Mouse (Mus musculus): ENCODE measurements around the gene Trmt1l.

Gene Trmt1l

GRCm38 (mm10) chr1:151428263-151429221 is at the start of gene Trmt1l, which contains the start of gene Swt1:
Trmt1l (plus strand) TSS chr1:151428542.
Swt1 (minus strand) TSS chr1:151428455.
- DNase-seq (ENCODE audit: low read depth, low spot score), result peak; percentile 100

DNA sequence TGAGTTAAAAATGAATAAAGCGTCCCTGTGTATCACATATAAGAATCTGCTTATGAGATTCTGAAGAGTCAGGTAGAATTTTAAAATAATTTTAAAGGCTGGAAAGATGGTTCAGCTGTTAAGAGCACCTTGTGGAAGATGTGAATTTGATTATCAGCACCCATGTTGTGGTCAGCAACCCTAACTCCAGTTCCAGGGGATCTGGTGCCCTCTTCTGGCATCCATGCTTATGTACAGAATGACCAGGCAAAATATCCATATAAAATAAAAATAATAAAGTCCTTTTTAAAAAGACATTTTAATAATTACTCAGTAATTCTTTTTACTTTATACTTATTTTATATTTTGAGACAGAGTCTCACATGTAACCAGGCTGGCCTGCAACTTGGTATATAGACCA is 38.3 kb upstream of the Trmt1l start:
- peak; percentile 54 for DNase-seq (ENCODE audit: low read depth, low spot score)

- DNase-seq (ENCODE audit: low read depth, low spot score), result no peak
Observed at GRCm38 (mm10) chr1:151409827-151410226, 18.5 kb upstream of the Trmt1l start.

GRCm38 (mm10) chr1:151422178-151422577 is 6.2 kb upstream of the Trmt1l start:
- no peak for DNase-seq (ENCODE audit: low read depth, low spot score)

GRCm38 (mm10) chr1:151426947-151427600 is 1.3 kb upstream of the Trmt1l start:
- DNase-seq (ENCODE audit: low read depth, low spot score), result peak; percentile 50

DNA sequence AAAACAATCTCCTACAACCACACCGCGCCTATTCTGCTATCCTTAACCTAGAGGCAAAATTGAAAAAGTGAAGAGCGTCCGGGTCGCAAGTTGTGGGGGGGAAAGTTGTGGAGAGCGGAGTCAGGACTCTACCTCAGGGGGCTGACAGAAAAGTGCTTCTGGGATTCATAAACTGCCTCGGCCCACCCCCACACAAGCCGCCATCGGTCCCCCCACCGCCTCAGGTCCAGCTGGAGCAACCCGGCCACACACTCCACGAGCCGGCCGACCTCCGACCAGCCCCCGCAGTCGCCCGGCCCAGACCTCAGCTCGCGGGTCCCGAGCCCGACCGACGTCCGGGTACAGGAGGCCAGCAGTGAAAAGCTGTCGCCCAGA is 467 bp upstream of the Trmt1l start:
- no peak for DNase-seq (ENCODE audit: low read depth, low spot score)

- DNase-seq (ENCODE audit: low read depth, low spot score), result no peak
Observed at GRCm38 (mm10) chr1:151429316-151429715, 974 bp downstream of the Trmt1l start.

GRCm38 (mm10) chr1:151435431-151435830 is 7.1 kb downstream of the Trmt1l start:
- no peak for DNase-seq (ENCODE audit: low read depth, low spot score)

DNA sequence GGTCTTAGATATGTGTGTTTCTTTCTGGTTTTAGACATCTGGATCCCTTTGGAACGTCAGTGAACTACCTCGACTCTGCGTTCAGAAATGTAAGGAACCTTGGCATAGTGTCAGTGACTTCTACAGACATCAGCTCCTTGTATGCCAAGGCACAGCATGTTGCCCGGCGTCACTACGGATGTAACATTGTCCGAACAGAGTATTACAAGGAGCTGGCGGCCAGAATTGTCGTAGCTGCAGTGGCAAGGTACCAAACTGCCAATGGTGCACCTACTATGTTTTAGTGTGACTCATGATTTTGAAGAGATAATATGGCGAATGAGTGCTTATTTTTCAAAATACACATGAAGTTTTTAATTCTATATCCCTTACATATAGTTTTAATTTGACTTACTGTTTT is 21.5 kb downstream of the Trmt1l start:
- no peak for DNase-seq (ENCODE audit: low read depth, low spot score)

GRCm38 (mm10) chr1:151450851-151451250 is 22.5 kb downstream of the Trmt1l start:
- DNase-seq (ENCODE audit: low read depth, low spot score), result no peak

GRCm38 (mm10) chr1:151451946-151452345 is 23.6 kb downstream of the Trmt1l start:
- no peak for DNase-seq (ENCODE audit: low read depth, low spot score)

- DNase-seq (ENCODE audit: low read depth, low spot score), result no peak
Observed at GRCm38 (mm10) chr1:151457087-151457486, 28.7 kb downstream of the Trmt1l start.

- peak; percentile 73 for DNase-seq (ENCODE audit: low read depth, low spot score)
Observed at GRCm38 (mm10) chr1:151461265-151461664, 32.9 kb downstream of the Trmt1l start.

GRCm38 (mm10) chr1:151464914-151465313 is 36.6 kb downstream of the Trmt1l start:
- no peak for DNase-seq (ENCODE audit: low read depth, low spot score)

DNA sequence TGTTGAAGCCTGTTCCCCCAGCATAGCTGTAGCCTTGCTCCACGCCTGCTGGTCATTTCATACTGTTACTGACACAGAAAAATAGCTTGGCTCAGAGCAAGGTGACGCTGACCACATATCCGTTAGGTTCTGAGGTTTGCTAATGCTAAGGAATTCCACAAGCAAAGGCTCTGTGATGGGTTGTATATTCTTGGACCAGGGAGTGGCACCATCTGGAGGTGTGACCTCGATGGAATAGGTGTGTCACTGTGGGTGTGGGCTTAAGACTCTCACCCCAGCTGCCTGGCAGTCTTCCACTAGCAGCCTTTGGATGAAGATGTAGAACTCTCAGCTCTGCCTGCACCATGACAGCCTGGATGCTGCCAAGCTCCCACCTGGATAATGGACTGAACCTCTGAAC is 38.2 kb downstream of the Trmt1l start:
- peak; percentile 74 for DNase-seq (ENCODE audit: low read depth, low spot score)

GRCm38 (mm10) chr1:151471429-151471828 is 43.1 kb downstream of the Trmt1l start:
- DNase-seq (ENCODE audit: low read depth, low spot score), result peak; percentile 89

- peak; percentile 60 for DNase-seq (ENCODE audit: low read depth, low spot score)
Observed at GRCm38 (mm10) chr1:151472386-151472785, 44.0 kb downstream of the Trmt1l start.

- DNase-seq (ENCODE audit: low read depth, low spot score), result no peak
Observed at GRCm38 (mm10) chr1:151482497-151482896, 54.2 kb downstream of the Trmt1l start.

- peak; percentile 59 for DNase-seq (ENCODE audit: low read depth, low spot score)
Observed at GRCm38 (mm10) chr1:151483568-151483967, 55.2 kb downstream of the Trmt1l start.

- DNase-seq (ENCODE audit: low read depth, low spot score), result no peak
Observed at GRCm38 (mm10) chr1:151484754-151485153, 56.4 kb downstream of the Trmt1l start.

- DNase-seq (ENCODE audit: low read depth, low spot score), result no peak
Observed at GRCm38 (mm10) chr1:151489806-151490205, 61.5 kb downstream of the Trmt1l start.

DNA sequence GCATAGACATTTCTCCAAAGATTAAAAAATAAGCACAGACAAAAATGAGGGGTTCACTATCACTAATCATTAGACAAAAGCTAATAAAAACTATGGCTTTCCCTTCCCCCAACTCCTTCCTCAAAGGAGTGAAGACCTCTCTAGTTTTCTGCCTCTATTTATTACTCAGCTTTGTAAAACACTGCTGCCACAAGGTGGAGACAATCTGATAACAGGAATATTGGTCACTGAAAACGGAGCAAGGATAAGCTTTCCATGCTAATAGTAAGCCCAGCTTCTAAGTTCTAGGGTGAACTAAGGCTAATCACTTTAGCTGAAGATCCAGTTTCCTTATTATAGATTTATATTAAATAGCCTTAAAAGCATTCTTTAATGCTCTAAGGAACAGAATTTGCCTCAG is 64.1 kb downstream of the Trmt1l start:
- no peak for DNase-seq (ENCODE audit: low read depth, low spot score)

GRCm38 (mm10) chr1:151493826-151494225 is 65.5 kb downstream of the Trmt1l start:
- DNase-seq (ENCODE audit: low read depth, low spot score), result no peak

Data from ZHBTc4 (cell line).